Mouse (Mus musculus): Measurements from ENCODE around the gene C2cd4d. TPM values are rescaled to one million over a fixed set of nuclear protein-coding genes. Genes with fewer than 3 reads are reported as not detected.
A peak's percentile ranks its signal among the peaks of the same experiment; 100 is the strongest.

C2cd4d gene
- polyA plus RNA-seq (2015; fragmentation: Nextera tagmentation; extraction: Ambion mirVana), result 1.6 and 1.8 TPM in 2 replicates

- 34% methylated on average over 7 of the region's 7 CpGs for WGBS
- Histone ChIP-seq H3K4me3 (ENCODE audit: low read length) (peak within 1 kb of the TSS; percentile 64), H3K36me3 (ENCODE audit: control insufficient read depth, insufficient read depth, low read length) (no peaks in the 10 kb centered on the region), H3K4me1 (ENCODE audit: control insufficient read depth, insufficient read depth, low read depth, low read length) (peaks cover 11% of the 10 kb centered on the region; the same call in 1 of the 2 replicates), H3K27me3 (replicated peaks; ENCODE audit: control insufficient read depth, insufficient read depth, low read length) (peaks cover 5% of the 10 kb centered on the region), H3K4me2 (ENCODE audit: low read length) (peak within 1 kb of the TSS; percentile 95), H3K9me3 (ENCODE audit: control insufficient read depth, low read length) (no peaks in the 10 kb centered on the region), H3K9ac (ENCODE audit: low read depth, low read length) (peak within 1 kb of the TSS; percentile 91), H3K27ac (ENCODE audit: low read depth, low read length) (no peak within 1 kb of the TSS; the same call in 1 of the 2 replicates)
- no peak for ATAC-seq
These were observed at the start of gene C2cd4d for GRCm38 (mm10) chr3:94362138-94362537. Gene C2cd4d (plus strand): TSS chr3:94362438.

- no peak for ATAC-seq
- Histone ChIP-seq H3K9me3 (ENCODE audit: control insufficient read depth, low read length) (no peaks in the 10 kb centered on the region), H3K4me2 (ENCODE audit: low read length) (no peak overlapping the region), H3K27me3 (replicated peaks; ENCODE audit: control insufficient read depth, insufficient read depth, low read length) (no peaks in the 10 kb centered on the region), H3K36me3 (ENCODE audit: control insufficient read depth, insufficient read depth, low read length) (peaks cover 20% of the 10 kb centered on the region), H3K4me3 (ENCODE audit: low read length) (no peak overlapping the region), H3K9ac (ENCODE audit: low read depth, low read length) (no peak overlapping the region), H3K4me1 (ENCODE audit: control insufficient read depth, insufficient read depth, low read depth, low read length) (no peaks in the 10 kb centered on the region), H3K27ac (ENCODE audit: low read depth, low read length) (no peak overlapping the region)
- whole genome bisulfite sequencing, result 64% methylated on average over 3 of the region's 3 CpGs
These were observed 33.6 kb upstream of the C2cd4d start for GRCm38 (mm10) chr3:94328681-94329080.

- peaks cover 10% of the 10 kb centered on the region for H3K36me3 ChIP-seq (ENCODE audit: control insufficient read depth, insufficient read depth, low read length)
- no peak for ATAC-seq
- no peak overlapping the region for H3K27ac ChIP-seq (ENCODE audit: low read depth, low read length)
- 97% methylated on average over 4 of the region's 4 CpGs for WGBS
- no peak overlapping the region for H3K9ac ChIP-seq (ENCODE audit: low read depth, low read length)
- no peaks in the 10 kb centered on the region for H3K9me3 ChIP-seq (ENCODE audit: control insufficient read depth, low read length)
- no peaks in the 10 kb centered on the region for H3K4me1 ChIP-seq (ENCODE audit: control insufficient read depth, insufficient read depth, low read depth, low read length)
- no peak overlapping the region for H3K4me2 ChIP-seq (ENCODE audit: low read length)
- no peak overlapping the region for H3K4me3 ChIP-seq (ENCODE audit: low read length)
- no peaks in the 10 kb centered on the region for H3K27me3 ChIP-seq (replicated peaks; ENCODE audit: control insufficient read depth, insufficient read depth, low read length)
These were observed 27.8 kb upstream of the C2cd4d start for GRCm38 (mm10) chr3:94334442-94334841.

GRCm38 (mm10) chr3:94338522-94338921, 23.7 kb upstream of the C2cd4d start:
- Histone ChIP-seq H3K4me2 (ENCODE audit: low read length) (no peak overlapping the region), H3K27ac (ENCODE audit: low read depth, low read length) (no peak overlapping the region), H3K4me3 (ENCODE audit: low read length) (no peak overlapping the region), H3K4me1 (ENCODE audit: control insufficient read depth, insufficient read depth, low read depth, low read length) (no peaks in the 10 kb centered on the region), H3K36me3 (ENCODE audit: control insufficient read depth, insufficient read depth, low read length) (no peaks in the 10 kb centered on the region), H3K9me3 (ENCODE audit: control insufficient read depth, low read length) (no peaks in the 10 kb centered on the region), H3K9ac (ENCODE audit: low read depth, low read length) (no peak overlapping the region), H3K27me3 (replicated peaks; ENCODE audit: control insufficient read depth, insufficient read depth, low read length) (no peaks in the 10 kb centered on the region)
- WGBS, result 93% methylated on average over 3 of the region's 3 CpGs
- no peak for ATAC-seq

- H3K9ac ChIP-seq (ENCODE audit: low read depth, low read length), result no peak within 1 kb of the TSS
- no peak within 1 kb of the TSS for H3K27ac ChIP-seq (ENCODE audit: low read depth, low read length)
- no peaks in the 10 kb centered on the region for H3K36me3 ChIP-seq (ENCODE audit: control insufficient read depth, insufficient read depth, low read length)
- ATAC-seq, result peak; percentile 59; the same call in 1 of the 2 replicates
- H3K9me3 ChIP-seq (ENCODE audit: control insufficient read depth, low read length), result no peaks in the 10 kb centered on the region
- H3K4me2 ChIP-seq (ENCODE audit: low read length), result no peak within 1 kb of the TSS
- H3K4me1 ChIP-seq (ENCODE audit: control insufficient read depth, insufficient read depth, low read depth, low read length), result no peaks in the 10 kb centered on the region
- WGBS, result 35% methylated on average over 3 of the region's 3 CpGs
- H3K27me3 ChIP-seq (replicated peaks; ENCODE audit: control insufficient read depth, insufficient read depth, low read length), result no peaks in the 10 kb centered on the region
- H3K4me3 ChIP-seq (ENCODE audit: low read length), result no peak within 1 kb of the TSS
These were observed 20.2 kb upstream of the C2cd4d start, which contains the start of gene Them5 for GRCm38 (mm10) chr3:94341959-94342422. Gene Them5 (plus strand): TSS chr3:94342099.

GRCm38 (mm10) chr3:94342552-94342951, 19.7 kb upstream of the C2cd4d start:
- ATAC-seq, result peak; percentile 65
- Histone ChIP-seq H3K36me3 (ENCODE audit: control insufficient read depth, insufficient read depth, low read length) (no peaks in the 10 kb centered on the region), H3K9me3 (ENCODE audit: control insufficient read depth, low read length) (no peaks in the 10 kb centered on the region), H3K4me2 (ENCODE audit: low read length) (no peak overlapping the region), H3K9ac (ENCODE audit: low read depth, low read length) (no peak overlapping the region), H3K4me1 (ENCODE audit: control insufficient read depth, insufficient read depth, low read depth, low read length) (no peaks in the 10 kb centered on the region), H3K27me3 (replicated peaks; ENCODE audit: control insufficient read depth, insufficient read depth, low read length) (no peaks in the 10 kb centered on the region), H3K4me3 (ENCODE audit: low read length) (no peak overlapping the region), H3K27ac (ENCODE audit: low read depth, low read length) (no peak overlapping the region)
- 39% methylated on average over 1 of the region's 1 CpGs for WGBS

GRCm38 (mm10) chr3:94344182-94344581, 18.1 kb upstream of the C2cd4d start:
- Histone ChIP-seq H3K36me3 (ENCODE audit: control insufficient read depth, insufficient read depth, low read length) (no peaks in the 10 kb centered on the region), H3K9me3 (ENCODE audit: control insufficient read depth, low read length) (no peaks in the 10 kb centered on the region), H3K4me1 (ENCODE audit: control insufficient read depth, insufficient read depth, low read depth, low read length) (no peaks in the 10 kb centered on the region), H3K27ac (ENCODE audit: low read depth, low read length) (no peak overlapping the region), H3K27me3 (replicated peaks; ENCODE audit: control insufficient read depth, insufficient read depth, low read length) (no peaks in the 10 kb centered on the region), H3K4me3 (ENCODE audit: low read length) (no peak overlapping the region), H3K4me2 (ENCODE audit: low read length) (no peak overlapping the region), H3K9ac (ENCODE audit: low read depth, low read length) (no peak overlapping the region)
- WGBS, result 90% methylated on average over 2 of the region's 2 CpGs
- ATAC-seq, result no peak

- no peak overlapping the region for H3K4me2 ChIP-seq (ENCODE audit: low read length)
- no peaks in the 10 kb centered on the region for H3K9me3 ChIP-seq (ENCODE audit: control insufficient read depth, low read length)
- no peaks in the 10 kb centered on the region for H3K27me3 ChIP-seq (replicated peaks; ENCODE audit: control insufficient read depth, insufficient read depth, low read length)
- no peak overlapping the region for H3K27ac ChIP-seq (ENCODE audit: low read depth, low read length)
- H3K36me3 ChIP-seq (ENCODE audit: control insufficient read depth, insufficient read depth, low read length), result no peaks in the 10 kb centered on the region
- 57% methylated on average over 3 of the region's 3 CpGs for WGBS
- H3K4me1 ChIP-seq (ENCODE audit: control insufficient read depth, insufficient read depth, low read depth, low read length), result no peaks in the 10 kb centered on the region
- H3K4me3 ChIP-seq (ENCODE audit: low read length), result no peak overlapping the region
- H3K9ac ChIP-seq (ENCODE audit: low read depth, low read length), result no peak overlapping the region
- no peak for ATAC-seq
These were observed 17.3 kb upstream of the C2cd4d start for GRCm38 (mm10) chr3:94344897-94345296.

- Histone ChIP-seq H3K4me2 (ENCODE audit: low read length) (no peak overlapping the region), H3K4me1 (ENCODE audit: control insufficient read depth, insufficient read depth, low read depth, low read length) (no peaks in the 10 kb centered on the region), H3K4me3 (ENCODE audit: low read length) (no peak overlapping the region), H3K36me3 (ENCODE audit: control insufficient read depth, insufficient read depth, low read length) (no peaks in the 10 kb centered on the region), H3K27me3 (replicated peaks; ENCODE audit: control insufficient read depth, insufficient read depth, low read length) (no peaks in the 10 kb centered on the region), H3K27ac (ENCODE audit: low read depth, low read length) (no peak overlapping the region), H3K9me3 (ENCODE audit: control insufficient read depth, low read length) (no peaks in the 10 kb centered on the region), H3K9ac (ENCODE audit: low read depth, low read length) (no peak overlapping the region)
- WGBS, result 79% methylated on average over 2 of the region's 2 CpGs
- ATAC-seq, result no peak
These were observed 14.1 kb upstream of the C2cd4d start for GRCm38 (mm10) chr3:94348146-94348545.
